ENCODE assay signal across 12 mouse cellular contexts in the genomic region with DNA sequence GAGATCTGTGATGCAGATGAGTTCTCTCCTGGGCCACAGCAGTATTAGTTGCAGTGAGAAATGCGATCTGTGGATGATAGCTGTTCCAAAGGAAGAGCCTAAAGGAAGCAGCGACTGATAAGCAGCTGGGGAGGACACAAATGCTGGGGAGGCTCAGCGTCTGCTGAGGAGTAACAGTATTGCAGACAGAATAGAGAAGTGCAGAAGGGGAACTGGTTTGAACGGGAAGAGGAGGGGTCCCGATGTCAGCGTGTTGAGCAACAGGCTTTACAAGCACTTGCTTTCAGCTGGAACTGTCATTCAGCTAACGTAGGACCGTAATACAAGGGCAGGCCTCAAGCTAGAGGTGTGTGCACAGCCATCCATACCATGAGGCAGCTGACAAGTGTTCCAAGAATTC. TPM values are rescaled to one million over a fixed set of nuclear protein-coding genes. Genes with fewer than 3 reads are reported as not detected.
DNase-seq lines count a peak whose midpoint lies in the region; ATAC-seq lines count a peak whose summit lies in the region.
"Had no signal": no experiment of that assay in that cellular context is flagged by ENCODE, and none has a peak within 500 bp of the region (broad histone marks: within the 10 kb centered on the region; RNA-seq: fewer than 3 reads in every experiment).

No protein-coding gene starts in this region.

- H3K27me3 ChIP-seq in embryonic facial prominence, embryonic 13.5 days = no peaks in the 10 kb centered on the region
- H3K27me3 ChIP-seq in embryonic facial prominence, embryonic 10.5 days (replicated peaks; ENCODE audit: low read depth, poor library complexity, severe bottlenecking) = no peaks in the 10 kb centered on the region
- H3K27me3 ChIP-seq in midbrain, embryonic 10.5 days (ENCODE audit: low read depth, poor library complexity, severe bottlenecking) = no peaks in the 10 kb centered on the region
- H3K27me3 ChIP-seq: hindbrain, embryonic 15.5 days had no signal

- WGBS in embryonic facial prominence, embryonic 13.5 days = 75% methylated on average over 8 of the region's 8 CpGs
- WGBS in embryonic facial prominence, embryonic 10.5 days = 82% methylated on average over 8 of the region's 8 CpGs
- WGBS in midbrain, embryonic 10.5 days = 93% methylated on average over 8 of the region's 8 CpGs

- DNase-seq in embryonic facial prominence, embryonic 10.5 days (ENCODE audit: low spot score) = no peak
- DNase-seq in NIH3T3 (ENCODE audit: low read depth) = peak; percentile 38
- DNase-seq in heart, postnatal 4 days = peak; percentile 15
- peak; percentile 75 for DNase-seq in lung, postnatal 36 days
- no peak for DNase-seq in ovary, postnatal 10 days (ENCODE audit: low spot score)
- no peak for DNase-seq in midbrain, embryonic 10.5 days (ENCODE audit: low spot score)
- DNase-seq in T-cell, adult 2 months (ENCODE audit: low spot score) = no peak
- DNase-seq: adrenal gland, adult 2 months; left cerebral cortex, postnatal 4 days; right cerebral cortex, adult 18-20 months had no signal

- H3K4me2 ChIP-seq in embryonic facial prominence, embryonic 13.5 days = peak overlapping the region; percentile 85; the same call in 1 of the 2 replicates
- H3K4me2 ChIP-seq: hindbrain, embryonic 15.5 days had no signal

- H3K4me1 ChIP-seq in embryonic facial prominence, embryonic 13.5 days = peaks cover 48% of the 10 kb centered on the region
- H3K4me1 ChIP-seq in embryonic facial prominence, embryonic 10.5 days = peaks cover 43% of the 10 kb centered on the region
- H3K4me1 ChIP-seq in midbrain, embryonic 10.5 days = peaks cover 51% of the 10 kb centered on the region

- no peaks in the 10 kb centered on the region for H3K9me3 ChIP-seq in embryonic facial prominence, embryonic 13.5 days
- no peaks in the 10 kb centered on the region for H3K9me3 ChIP-seq in embryonic facial prominence, embryonic 10.5 days
- H3K9me3 ChIP-seq in midbrain, embryonic 10.5 days (replicated peaks) = no peaks in the 10 kb centered on the region
- H3K9me3 ChIP-seq: hindbrain, embryonic 15.5 days had no signal

- peaks cover 61% of the 10 kb centered on the region for H3K36me3 ChIP-seq in embryonic facial prominence, embryonic 13.5 days
- H3K36me3 ChIP-seq in embryonic facial prominence, embryonic 10.5 days (replicated peaks) = peaks cover 72% of the 10 kb centered on the region
- H3K36me3 ChIP-seq in midbrain, embryonic 10.5 days = peaks cover 69% of the 10 kb centered on the region

- no peak overlapping the region for H3K4me3 ChIP-seq in embryonic facial prominence, embryonic 13.5 days
- H3K4me3 ChIP-seq in embryonic facial prominence, embryonic 10.5 days = no peak overlapping the region
- H3K4me3 ChIP-seq in midbrain, embryonic 10.5 days = no peak overlapping the region
- H3K4me3 ChIP-seq: hindbrain, embryonic 15.5 days had no signal

- no peak overlapping the region for H3K9ac ChIP-seq in embryonic facial prominence, embryonic 13.5 days
- H3K9ac ChIP-seq: hindbrain, embryonic 15.5 days had no signal

- peak overlapping the region; percentile 16; the same call in 1 of the 2 replicates for H3K27ac ChIP-seq in embryonic facial prominence, embryonic 13.5 days
- H3K27ac ChIP-seq in embryonic facial prominence, embryonic 10.5 days (replicated peaks) = no peak overlapping the region
- H3K27ac ChIP-seq in midbrain, embryonic 10.5 days (replicated peaks) = no peak overlapping the region
- H3K27ac ChIP-seq: hindbrain, embryonic 15.5 days had no signal

- no peak for ATAC-seq in embryonic facial prominence, embryonic 13.5 days (ENCODE audit: insufficient number of reproducible peaks, insufficient read depth, low FRiP score, low TSS enrichment, low read depth)

RNA-seq across cellular contexts. Expression of gene Zyx, which starts 3.8 kb away (rescaled TPM):
- 77.2 and 81.0 TPM in 2 replicates for polyA plus RNA-seq in embryonic facial prominence, embryonic 13.5 days (2015; fragmentation: Nextera tagmentation; extraction: Ambion mirVana)
- polyA plus RNA-seq in embryonic facial prominence, embryonic 10.5 days (2016; fragmentation: Nextera tagmentation; extraction: Ambion mirVana) = 93.8 and 96.9 TPM in 2 replicates
- total RNA-seq in heart, postnatal 4 days (2021) = 100 to 1,000 TPM; 161 to 166 TPM
- 84.5 and 88.1 TPM in 2 replicates for polyA plus RNA-seq in midbrain, embryonic 10.5 days (2016; fragmentation: Nextera tagmentation; extraction: Ambion mirVana)

RNA-seq across cellular contexts. Expression of gene Epha1, which starts 19.9 kb away (rescaled TPM):
- polyA plus RNA-seq in embryonic facial prominence, embryonic 13.5 days (2015; fragmentation: Nextera tagmentation; extraction: Ambion mirVana) = 10.5 and 10.8 TPM in 2 replicates
- polyA plus RNA-seq in embryonic facial prominence, embryonic 10.5 days (2016; fragmentation: Nextera tagmentation; extraction: Ambion mirVana) = 3.9 and 5.1 TPM in 2 replicates
- total RNA-seq in heart, postnatal 4 days (2021) = under 1 TPM; 0.52 to 0.70 TPM
- polyA plus RNA-seq in midbrain, embryonic 10.5 days (2016; fragmentation: Nextera tagmentation; extraction: Ambion mirVana) = 1.2 and 1.5 TPM in 2 replicates

RNA-seq across cellular contexts. Expression of gene Fam131b, which starts 28.7 kb away (rescaled TPM):
- polyA plus RNA-seq in embryonic facial prominence, embryonic 13.5 days (2015; fragmentation: Nextera tagmentation; extraction: Ambion mirVana) = 0.36 and 0.60 TPM in 2 replicates
- 0.74 and 0.90 TPM in 2 replicates for polyA plus RNA-seq in embryonic facial prominence, embryonic 10.5 days (2016; fragmentation: Nextera tagmentation; extraction: Ambion mirVana)
- total RNA-seq in heart, postnatal 4 days (2021) = 1 to 10 TPM; 1.6 to 1.7 TPM
- 2.2 and 2.4 TPM in 2 replicates for polyA plus RNA-seq in midbrain, embryonic 10.5 days (2016; fragmentation: Nextera tagmentation; extraction: Ambion mirVana)

RNA-seq across cellular contexts. Expression of gene Tas2r143, which starts 46.9 kb away (rescaled TPM):
- polyA plus RNA-seq in embryonic facial prominence, embryonic 13.5 days (2015; fragmentation: Nextera tagmentation; extraction: Ambion mirVana) = not detected in 2 replicates
- polyA plus RNA-seq in embryonic facial prominence, embryonic 10.5 days (2016; fragmentation: Nextera tagmentation; extraction: Ambion mirVana) = not detected in 2 replicates
- total RNA-seq in heart, postnatal 4 days (2021) = under 1 TPM in 1 of 2 experiments, not detected in 1; 0.41 TPM
- polyA plus RNA-seq in midbrain, embryonic 10.5 days (2016; fragmentation: Nextera tagmentation; extraction: Ambion mirVana) = not detected in 2 replicates
- total RNA-seq: left cerebral cortex, postnatal 4 days had no signal
- polyA plus RNA-seq: hindbrain, embryonic 15.5 days had no signal

RNA-seq across cellular contexts. Expression of gene Tas2r135, which starts 52.1 kb away (rescaled TPM):
- not detected in 2 replicates for polyA plus RNA-seq in embryonic facial prominence, embryonic 13.5 days (2015; fragmentation: Nextera tagmentation; extraction: Ambion mirVana)
- not detected in 2 replicates for polyA plus RNA-seq in embryonic facial prominence, embryonic 10.5 days (2016; fragmentation: Nextera tagmentation; extraction: Ambion mirVana)
- total RNA-seq in heart, postnatal 4 days (2021) = under 1 TPM; 0.24 to 0.25 TPM
- polyA plus RNA-seq in midbrain, embryonic 10.5 days (2016; fragmentation: Nextera tagmentation; extraction: Ambion mirVana) = not detected in 2 replicates
- polyA plus RNA-seq: adrenal gland, adult 2 months; hindbrain, embryonic 15.5 days had no signal

Comparison
In these comparisons a context has a peak if more than half of its experiments do, and no peak if none do; other contexts are left out.
1. DNase-seq: peak in NIH3T3 (single experiment), heart, postnatal 4 days (single experiment) and lung, postnatal 36 days (single experiment); none in embryonic facial prominence, embryonic 10.5 days (single experiment), ovary, postnatal 10 days (single experiment), midbrain, embryonic 10.5 days (single experiment) and T-cell, adult 2 months (single experiment).